Mouse (Mus musculus) neural tube, embryonic 15.5 days (tissue): ENCODE measurements around the gene Rpe. TPM values are rescaled to one million over a fixed set of nuclear protein-coding genes. Genes with fewer than 3 reads are reported as not detected.

Experiments used
- polyA plus RNA-seq: library from polyadenylated mRNA; unstranded; fragments of >200 nt; fragmentation: Nextera tagmentation; extraction: Ambion mirVana; gene quantifications from 2 replicates; pipeline ENCODE4 v1.2.1, GENCODE M21; 2015

Rpe gene
- polyA plus RNA-seq, 1 experiment from 2014 or later = 37.7 TPM

Other genes starting within 250 kb of the Rpe start
- gene Unc80, start 232.5 kb upstream of the Rpe start, polyA plus RNA-seq = 9.9 and 10.2 TPM in 2 replicates
- 10.9 and 13.1 TPM in 2 replicates for gene Kansl1l, start 116.7 kb downstream of the Rpe start, polyA plus RNA-seq
- gene Acadl, start 162.4 kb downstream of the Rpe start, polyA plus RNA-seq = 59.4 and 74.9 TPM in 2 replicates
- 44.4 and 65.8 TPM in 2 replicates for gene Myl1, start 244.6 kb downstream of the Rpe start, polyA plus RNA-seq